ENCODE assay signal across 26 mouse cellular contexts in the genomic region with DNA sequence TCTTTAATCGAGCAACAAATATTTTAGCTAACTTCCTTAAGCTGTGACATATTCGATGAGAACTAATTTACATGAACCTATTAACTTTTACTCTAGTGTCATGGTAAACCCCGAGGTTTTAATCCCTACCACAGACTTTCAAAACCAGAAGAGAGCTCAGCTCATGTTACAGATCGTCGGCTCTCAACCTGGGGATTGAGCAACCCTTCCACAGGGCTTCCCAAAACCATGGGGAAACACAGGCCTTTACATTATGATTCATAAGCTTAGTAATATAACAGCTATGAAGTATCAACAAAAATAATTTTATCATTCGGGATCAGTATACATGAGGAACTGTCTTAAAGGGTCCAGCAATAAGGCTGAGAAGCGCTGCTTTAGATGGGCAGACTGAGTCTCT. TPM values are rescaled to one million over a fixed set of nuclear protein-coding genes. Genes with fewer than 3 reads are reported as not detected.
DNase-seq lines count a peak whose midpoint lies in the region; TF ChIP-seq lines count a peak whose summit lies in the region.
"Had no signal": no experiment of that assay in that cellular context is flagged by ENCODE, and none has a peak within 500 bp of the region (broad histone marks: within the 10 kb centered on the region; RNA-seq: fewer than 3 reads in every experiment).

No protein-coding gene starts in this region.

- no peak for TF ChIP-seq POLR2A in myocyte (IDR thresholded peaks at IDR 0.05; ENCODE audit: insufficient read length, low read depth)

- peak overlapping the region; percentile 33 for H3K4me2 ChIP-seq in myocyte (ENCODE audit: low read depth)
- H3K4me2 ChIP-seq: embryonic facial prominence, embryonic 12.5 days; forebrain, embryonic 13.5 days; forebrain, embryonic 15.5 days had no signal

- no peaks in the 10 kb centered on the region for H3K79me2 ChIP-seq in myocyte (ENCODE audit: control insufficient read depth, insufficient read depth)

- no peak overlapping the region for H3K4me3 ChIP-seq in myocyte
- H3K4me3 ChIP-seq: embryonic facial prominence, embryonic 12.5 days; forebrain, embryonic 13.5 days; forebrain, embryonic 15.5 days had no signal

- no peaks in the 10 kb centered on the region for H3K36me3 ChIP-seq in myocyte (ENCODE audit: control insufficient read depth, insufficient read depth)
- H3K36me3 ChIP-seq: embryonic facial prominence, embryonic 12.5 days; forebrain, embryonic 15.5 days; G1E had no signal

- peak; percentile 70 for DNase-seq in heart, adult 11 months
- DNase-seq in heart, postnatal 4 days = no peak
- DNase-seq in NIH3T3 (ENCODE audit: low read depth) = peak; percentile 89
- no peak for DNase-seq in right cerebral cortex, postnatal 25 days
- no peak for DNase-seq in right cerebral cortex, adult 2 months (ENCODE audit: low spot score in 2 of 2)
- DNase-seq: adrenal gland, adult 2 months; adrenal gland, postnatal 10 days; adrenal gland, postnatal 25 days; cerebellum, adult 11 months; cerebellum, adult 18-20 months; cerebellum, adult 8-10 months; cerebellum, adult 9-11 months; cerebellum, postnatal 14 days; cerebellum, postnatal 36 days; embryo, embryonic 11 days; forebrain, postnatal 0 days had no signal

- H3ac ChIP-seq in myocyte (ENCODE audit: control insufficient read depth, insufficient read length) = no peak overlapping the region

- no peaks in the 10 kb centered on the region for H3K27me3 ChIP-seq in myocyte (ENCODE audit: control insufficient read depth, insufficient read depth, insufficient read length)
- H3K27me3 ChIP-seq: CH12.LX; embryonic facial prominence, embryonic 12.5 days; forebrain, embryonic 13.5 days; forebrain, embryonic 15.5 days had no signal

TF ChIP-seq in myocyte, 11 proteins besides CTCF, POLR2A, EP300 and RAD21:
- TF ChIP-seq CEBPB (IDR thresholded peaks at IDR 0.05; ENCODE audit: insufficient read depth, poor library complexity, severe bottlenecking) = peak; percentile 94
- TF ChIP-seq USF1 (IDR thresholded peaks at IDR 0.05; ENCODE audit: low read depth) = no peak

RNA-seq across cellular contexts. Expression of a gene that starts 15.9 kb away (rescaled TPM):
- total RNA-seq in heart, postnatal 4 days (2021) = not detected
- polyA plus RNA-seq in myocyte (2012; fragmentation: generic; extraction: Trizol) = 0.08 TPM
- total RNA-seq: common myeloid progenitor, adult 5-6 weeks had no signal
- polyA plus RNA-seq: adrenal gland, adult 2 months; CD4-positive, CD25-positive, alpha-beta regulatory T cell, adult 4 months; G1E had no signal

RNA-seq across cellular contexts. Expression of a gene that starts 53.0 kb away (rescaled TPM):
- not detected for total RNA-seq in heart, postnatal 4 days (2021)
- polyA plus RNA-seq in myocyte (2012; fragmentation: generic; extraction: Trizol) = not detected
- total RNA-seq: common myeloid progenitor, adult 5-6 weeks; forebrain, postnatal 0 days; G1E had no signal
- polyA plus RNA-seq: adrenal gland, adult 2 months; CD4-positive, CD25-positive, alpha-beta regulatory T cell, adult 4 months; embryonic facial prominence, embryonic 12.5 days; embryonic facial prominence, embryonic 14.5 days; forebrain, embryonic 11.5 days; forebrain, embryonic 13.5 days; forebrain, embryonic 15.5 days; forebrain, postnatal 0 days; G1E had no signal

Comparison
In these comparisons a context has a peak if more than half of its experiments do, and no peak if none do; other contexts are left out.
1. DNase-seq: peak in heart, adult 11 months (single experiment) and NIH3T3 (single experiment); none in heart, postnatal 4 days (single experiment), right cerebral cortex, postnatal 25 days (single experiment) and right cerebral cortex, adult 2 months (0 of 2).